Mouse (Mus musculus) liver, postnatal 0 days (tissue): ENCODE data around the gene Lrch3. TPM values are rescaled to one million over a fixed set of nuclear protein-coding genes. Genes with fewer than 3 reads are reported as not detected.

Source experiments
- ATAC-seq: fragments of 200-750 bp; cut with Nextera tagmentation; 2 replicates; pipeline ENCODE4 v1.8.0; 2017; ENCODE audit warnings: mild to moderate bottlenecking, moderate library complexity
- DNase-seq: peaks from one replicate; pipeline ENCODE4 v3.0.0-alpha.2; 2016
- H3K27ac ChIP-seq: fragments of 300-500 bp; sonication (generic); 2 replicates; pipeline ENCODE4 v1.5.1; 2014; ENCODE audit warnings: antibody characterized with exemption, moderate library complexity, mild to moderate bottlenecking, low read depth
- H3K27me3 ChIP-seq: fragments of 300-500 bp; sonication (generic); 2 replicates; pipeline ENCODE4 v1.6.1; 2014; ENCODE audit warnings: low read length, control low read depth, mixed read lengths; ENCODE audit not compliant: insufficient read depth
- H3K36me3 ChIP-seq: fragments of 300-500 bp; sonication (generic); replicated peaks from 2 replicates; pipeline ENCODE4 v1.6.1; 2014; ENCODE audit warnings: mild to moderate bottlenecking, control low read depth, low read length, moderate library complexity, mixed read lengths; ENCODE audit not compliant: insufficient read depth
- H3K4me1 ChIP-seq: fragments of 300-500 bp; sonication (generic); 2 replicates; pipeline ENCODE4 v1.6.1; 2014; ENCODE audit warnings: antibody characterized with exemption, mild to moderate bottlenecking, control low read depth; ENCODE audit not compliant: insufficient read depth
- H3K4me2 ChIP-seq: fragments of 300-500 bp; sonication (generic); 2 replicates; pipeline ENCODE4 v1.6.1; 2014; ENCODE audit warnings: low read depth, mild to moderate bottlenecking, low read length, moderate library complexity, mixed read lengths
- H3K4me3 ChIP-seq: fragments of 300-500 bp; sonication (generic); 2 replicates; pipeline ENCODE4 v1.5.1; 2014; ENCODE audit warnings: low read depth, low read length
- H3K9ac ChIP-seq: fragments of 300-500 bp; sonication (generic); replicated peaks from 2 replicates; pipeline ENCODE4 v1.6.1; 2014; ENCODE audit warnings: mild to moderate bottlenecking, moderate library complexity
- H3K9me3 ChIP-seq: fragments of 300-500 bp; sonication (generic); 2 replicates; pipeline ENCODE4 v1.6.1; 2016; ENCODE audit warnings: mild to moderate bottlenecking, control low read depth, low read length, mixed read lengths
- CTCF ChIP-seq: sonication (generic); IDR thresholded peaks from 2 replicates; pipeline ENCODE4 v1.5.1; 2016; ENCODE audit warnings: antibody characterized with exemption, low read depth
- EP300 ChIP-seq: IDR thresholded peaks from 2 replicates; pipeline ENCODE4 v1.6.1; 2016; ENCODE audit warnings: antibody characterized with exemption, low read depth, mild to moderate bottlenecking
- WGBS: fragments of 180-500 bp; shearing (Covaris S2); extraction: QIAGEN DNeasy Blood & Tissue Kit; methylation state at CpG from one replicate; pipeline ENCODE4 v1.1.7; 2014; ENCODE audit not compliant: insufficient replicate concordance; 5-methylcytosine and 5-hydroxymethylcytosine counted together
- polyA plus RNA-seq: library from polyadenylated mRNA; unstranded; fragments of >200 nt; fragmentation: Nextera tagmentation; extraction: Ambion mirVana; gene quantifications from 2 replicates; pipeline ENCODE4 v1.2.1, GENCODE M21; 2015

The Lrch3 gene
- polyA plus RNA-seq, 1 experiment from 2014 or later: 4.3 TPM

DNA sequence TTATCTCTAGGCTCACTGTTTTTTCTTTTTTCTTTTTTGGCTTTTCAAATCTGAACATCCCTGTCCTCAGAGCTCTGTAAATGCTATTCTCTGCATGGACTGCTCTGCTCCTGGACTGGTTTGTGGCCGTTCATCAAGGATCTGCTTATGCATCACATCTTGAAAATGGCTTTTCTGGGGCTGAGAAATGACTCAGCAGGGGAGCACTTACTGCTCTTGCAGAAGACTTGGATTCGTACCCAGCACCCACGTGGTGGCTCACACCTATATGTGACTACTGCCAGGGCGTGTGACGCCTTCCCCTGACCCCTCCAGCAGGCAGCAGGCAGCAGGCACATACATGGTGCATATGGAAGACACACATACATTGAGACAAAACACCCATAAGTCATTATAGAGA lies 78.3 kb downstream of the Lrch3 start:
- no peaks in the 10 kb centered on the region for H3K4me1 ChIP-seq
- 86% methylated on average over 5 of the region's 5 CpGs for WGBS
- H3K27me3 ChIP-seq: no peaks in the 10 kb centered on the region
- ATAC-seq (no peak), DNase-seq (no peak)
- no peak overlapping the region for H3K4me3 ChIP-seq
- TF ChIP-seq EP300: no peak
- no peak for TF ChIP-seq CTCF
- peaks cover 43% of the 10 kb centered on the region for H3K36me3 ChIP-seq
- no peaks in the 10 kb centered on the region for H3K9me3 ChIP-seq
- no peak overlapping the region for H3K27ac ChIP-seq
- no peak overlapping the region for H3K4me2 ChIP-seq
- no peak overlapping the region for H3K9ac ChIP-seq

DNA sequence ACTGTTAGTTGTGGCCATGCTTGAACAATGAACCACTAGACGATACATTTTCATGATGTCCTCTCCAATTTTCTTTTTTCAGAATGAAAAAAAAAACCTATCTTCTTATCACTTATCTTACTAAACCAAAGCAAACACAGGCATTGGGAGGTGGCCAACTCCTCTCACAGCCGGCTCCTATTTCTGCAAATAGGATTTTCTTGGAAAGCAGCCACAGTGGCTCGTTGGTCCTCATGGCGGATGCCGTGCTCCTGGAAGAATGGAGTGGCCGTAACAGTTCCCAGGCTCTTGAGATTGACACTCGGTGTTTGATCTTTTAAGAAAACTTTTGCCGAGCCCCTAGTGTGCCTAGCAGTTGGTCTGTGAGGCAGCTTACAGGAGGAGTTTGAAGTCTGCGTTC lies 91.3 kb downstream of the Lrch3 start:
- H3K4me1 ChIP-seq: no peaks in the 10 kb centered on the region
- no peak overlapping the region for H3K4me3 ChIP-seq
- no peak overlapping the region for H3K9ac ChIP-seq
- WGBS: 47% methylated on average over 9 of the region's 9 CpGs
- no peak overlapping the region for H3K27ac ChIP-seq
- ATAC-seq: no peak
- DNase-seq: peak; percentile 51
- H3K27me3 ChIP-seq: no peaks in the 10 kb centered on the region
- peak overlapping the region; percentile 5; the same call in 1 of the 2 replicates for H3K4me2 ChIP-seq
- peaks cover 2% of the 10 kb centered on the region for H3K9me3 ChIP-seq
- TF ChIP-seq CTCF (no peak), EP300 (no peak)
- H3K36me3 ChIP-seq: peaks cover 39% of the 10 kb centered on the region

DNA sequence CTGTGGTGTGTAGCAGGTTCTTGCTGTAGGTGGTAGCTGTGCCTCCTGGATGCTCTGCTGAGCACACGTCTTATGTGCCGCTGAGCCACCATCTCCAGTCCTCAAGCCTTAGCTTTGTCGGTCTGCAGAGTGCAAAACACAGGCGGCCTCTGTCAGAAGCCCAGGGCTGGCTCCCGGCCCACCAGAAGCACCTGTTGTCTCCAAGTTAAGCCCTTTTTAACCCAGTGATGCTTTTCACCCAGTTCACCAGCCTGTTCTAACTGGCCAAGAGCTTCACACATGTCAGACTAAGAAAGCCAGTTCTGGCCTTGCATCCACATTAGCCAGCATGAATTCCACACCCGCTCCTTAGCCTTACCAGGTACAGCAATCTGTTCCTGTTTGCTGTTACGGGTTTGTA lies 93.0 kb downstream of the Lrch3 start:
- no peak overlapping the region for H3K4me2 ChIP-seq
- no peak for DNase-seq
- H3K27ac ChIP-seq: no peak overlapping the region
- no peak overlapping the region for H3K9ac ChIP-seq
- H3K9me3 ChIP-seq: no peaks in the 10 kb centered on the region
- H3K27me3 ChIP-seq: no peaks in the 10 kb centered on the region
- TF ChIP-seq EP300 (no peak), CTCF (no peak)
- H3K36me3 ChIP-seq: peaks cover 34% of the 10 kb centered on the region
- no peaks in the 10 kb centered on the region for H3K4me1 ChIP-seq
- no peak overlapping the region for H3K4me3 ChIP-seq
- ATAC-seq: no peak
- WGBS: 94% methylated on average over 7 of the region's 7 CpGs

DNA sequence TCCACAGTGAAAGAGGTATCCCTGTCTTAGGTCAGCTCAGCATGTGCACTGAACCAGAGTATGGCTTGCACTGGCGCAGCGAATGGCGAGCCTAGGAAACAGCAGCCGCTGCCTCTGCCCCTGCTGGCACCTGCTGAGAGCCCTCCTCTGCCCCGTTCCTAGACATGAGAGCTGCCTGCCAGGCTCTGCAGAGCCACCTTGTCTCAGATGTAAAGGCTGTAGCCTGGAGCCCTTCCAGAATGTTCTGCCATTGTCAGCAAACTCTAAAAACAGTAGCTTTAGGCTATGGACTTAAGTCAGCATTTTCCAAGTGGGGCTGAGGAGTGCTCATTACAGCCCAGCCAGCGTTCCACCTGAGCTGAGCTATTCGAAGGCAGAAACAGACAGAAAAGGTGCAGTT lies 93.5 kb downstream of the Lrch3 start:
- H3K4me1 ChIP-seq: no peaks in the 10 kb centered on the region
- H3K4me2 ChIP-seq: no peak overlapping the region
- no peak overlapping the region for H3K9ac ChIP-seq
- no peak overlapping the region for H3K27ac ChIP-seq
- no peak for DNase-seq
- no peaks in the 10 kb centered on the region for H3K9me3 ChIP-seq
- TF ChIP-seq CTCF: no peak
- no peak for TF ChIP-seq EP300
- no peak overlapping the region for H3K4me3 ChIP-seq
- H3K36me3 ChIP-seq: peaks cover 35% of the 10 kb centered on the region
- 90% methylated on average over 7 of the region's 7 CpGs for WGBS
- H3K27me3 ChIP-seq: no peaks in the 10 kb centered on the region
- no peak for ATAC-seq

DNA sequence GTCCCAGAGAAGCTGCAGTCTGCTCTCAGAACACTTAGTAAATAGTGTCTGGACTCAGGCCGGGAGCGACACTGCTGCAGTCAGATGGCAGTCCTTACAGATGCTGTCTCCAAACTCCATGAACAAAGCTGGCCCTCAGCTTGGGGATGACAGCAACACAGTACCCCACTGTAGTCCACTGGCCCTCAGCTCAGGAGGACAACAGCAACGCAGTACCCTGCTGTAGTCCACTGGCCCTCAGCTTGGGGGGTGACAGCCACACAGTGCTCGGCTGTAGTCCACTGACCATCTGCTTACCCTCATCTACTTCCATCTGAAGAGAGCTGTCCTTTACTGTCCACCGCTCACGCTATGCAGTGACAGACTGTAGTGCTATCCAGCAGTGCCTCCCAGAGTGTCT lies 96.3 kb downstream of the Lrch3 start:
- no peak for ATAC-seq
- H3K9ac ChIP-seq: no peak overlapping the region
- H3K27ac ChIP-seq: no peak overlapping the region
- H3K4me1 ChIP-seq: no peaks in the 10 kb centered on the region
- WGBS: 93% methylated on average over 6 of the region's 6 CpGs
- TF ChIP-seq EP300: no peak
- TF ChIP-seq CTCF: no peak
- no peak for DNase-seq
- no peaks in the 10 kb centered on the region for H3K9me3 ChIP-seq
- no peak overlapping the region for H3K4me2 ChIP-seq
- H3K27me3 ChIP-seq: no peaks in the 10 kb centered on the region
- no peak overlapping the region for H3K4me3 ChIP-seq
- H3K36me3 ChIP-seq: peaks cover 52% of the 10 kb centered on the region

DNA sequence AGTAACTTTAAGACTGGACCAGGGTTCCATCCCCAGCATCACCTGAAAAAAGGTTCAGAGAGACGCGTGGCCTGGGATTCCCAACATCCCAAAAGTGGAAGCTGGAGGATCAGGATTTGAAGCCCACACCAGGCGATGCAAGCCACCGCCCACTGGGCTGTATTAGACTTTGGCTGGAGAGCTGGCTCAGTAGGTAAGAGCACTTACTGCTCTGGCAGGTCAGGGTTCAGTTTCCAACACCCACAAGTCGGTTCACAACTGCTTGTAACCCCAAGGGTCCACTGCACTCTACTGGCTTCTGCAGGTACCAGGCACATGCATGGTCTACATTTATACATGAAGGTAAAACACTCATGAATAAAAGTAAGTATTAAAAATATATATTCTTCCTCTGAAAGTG lies 99.9 kb downstream of the Lrch3 start:
- Histone ChIP-seq H3K4me3 (no peak overlapping the region), H3K27ac (no peak overlapping the region), H3K9ac (no peak overlapping the region), H3K27me3 (no peaks in the 10 kb centered on the region), H3K4me1 (no peaks in the 10 kb centered on the region), H3K9me3 (no peaks in the 10 kb centered on the region), H3K36me3 (peaks cover 39% of the 10 kb centered on the region), H3K4me2 (no peak overlapping the region)
- WGBS: 83% methylated on average over 5 of the region's 5 CpGs
- no peak for DNase-seq
- ATAC-seq: no peak
- no peak for TF ChIP-seq EP300
- TF ChIP-seq CTCF: no peak

DNA sequence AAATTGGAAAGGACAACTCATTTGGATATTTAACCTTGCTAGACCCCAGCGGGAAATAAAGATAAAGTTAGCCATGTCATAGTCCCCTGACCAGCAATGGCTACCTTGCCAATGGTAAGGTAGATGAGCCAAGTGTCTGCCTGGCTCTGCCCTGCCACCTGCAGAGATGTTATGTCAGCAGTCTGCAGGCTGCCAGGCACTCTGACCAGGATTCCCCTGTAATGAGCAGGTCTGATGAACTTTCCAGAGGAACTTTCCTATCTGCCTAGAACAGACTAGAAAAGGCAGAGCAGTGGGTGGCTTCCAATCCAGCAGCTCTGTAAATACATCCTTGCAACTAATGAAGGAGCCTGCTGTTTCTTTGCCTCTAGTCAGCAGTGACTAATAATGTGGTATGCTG lies 101.0 kb downstream of the Lrch3 start:
- 83% methylated on average over 1 of the region's 1 CpGs for WGBS
- DNase-seq (no peak), ATAC-seq (no peak)
- TF ChIP-seq CTCF (no peak), EP300 (no peak)
- Histone ChIP-seq H3K4me3 (no peak overlapping the region), H3K4me1 (no peaks in the 10 kb centered on the region), H3K9ac (no peak overlapping the region), H3K4me2 (no peak overlapping the region), H3K9me3 (no peaks in the 10 kb centered on the region), H3K36me3 (peaks cover 34% of the 10 kb centered on the region), H3K27me3 (no peaks in the 10 kb centered on the region), H3K27ac (no peak overlapping the region)
